Mouse (Mus musculus) MEL (cell line): Measurements from ENCODE around the gene Ankrd22.

Source experiments
- CTCF ChIP-seq, 3 experiments: IDR thresholded peaks in 2 of 3; conservative IDR thresholded peaks in 1 of 3; 2 replicates each; pipeline ENCODE4 v1.5.1; 2011 to 2012; ENCODE audit warnings: low read length in 3 of 3, low read depth in 2 of 3, mild to moderate bottlenecking in 2 of 3, improper control_type of control experiment in 1 of 3, inconsistent platforms in 1 of 3, mixed read lengths in 1 of 3, moderate library complexity in 1 of 3; ENCODE audit not compliant: control insufficient read depth in 1 of 3, insufficient read depth in 1 of 3, poor library complexity in 1 of 3, severe bottlenecking in 1 of 3
- E2F4 ChIP-seq: IDR thresholded peaks from 2 replicates; pipeline ENCODE4 v1.6.1; 2011; ENCODE audit warnings: low read depth, low read length, improper control_type of control experiment, borderline replicate concordance
- EP300 ChIP-seq, 2 experiments: IDR thresholded peaks; 2 replicates each; pipeline ENCODE4 v1.6.1; 2011; ENCODE audit warnings: improper control_type of control experiment in 2 of 2, low read length in 2 of 2, low read depth in 1 of 2, mild to moderate bottlenecking in 1 of 2
- MYC ChIP-seq: IDR thresholded peaks from 2 replicates; pipeline ENCODE4 v1.6.1; 2011; ENCODE audit warnings: low read depth, mild to moderate bottlenecking, low read length, improper control_type of control experiment, moderate library complexity
- POLR2A ChIP-seq, 2 experiments: IDR thresholded peaks; 2 replicates each; pipeline ENCODE4 v1.6.1; 2011 to 2012; ENCODE audit warnings: low read length in 2 of 2, mild to moderate bottlenecking in 2 of 2, control low read depth in 1 of 2, improper control_type of control experiment in 1 of 2, low read depth in 1 of 2, moderate library complexity in 1 of 2; ENCODE audit not compliant: control insufficient read depth in 1 of 2, insufficient read depth in 1 of 2, poor library complexity in 1 of 2
- SMC3 ChIP-seq: IDR thresholded peaks from 2 replicates; pipeline ENCODE4 v1.6.1; 2011; ENCODE audit warnings: low read depth, low read length, improper control_type of control experiment
- ZC3H11A ChIP-seq: IDR thresholded peaks from 2 replicates; pipeline ENCODE4 v1.6.1; 2012; ENCODE audit warnings: low read depth, mild to moderate bottlenecking, inconsistent platforms, low read length, improper control_type of control experiment
- ZMIZ1 ChIP-seq: IDR thresholded peaks from 2 replicates; pipeline ENCODE4 v1.6.1; 2012; ENCODE audit warnings: low read depth, mild to moderate bottlenecking, inconsistent platforms, low read length, improper control_type of control experiment, moderate library complexity

DNA sequence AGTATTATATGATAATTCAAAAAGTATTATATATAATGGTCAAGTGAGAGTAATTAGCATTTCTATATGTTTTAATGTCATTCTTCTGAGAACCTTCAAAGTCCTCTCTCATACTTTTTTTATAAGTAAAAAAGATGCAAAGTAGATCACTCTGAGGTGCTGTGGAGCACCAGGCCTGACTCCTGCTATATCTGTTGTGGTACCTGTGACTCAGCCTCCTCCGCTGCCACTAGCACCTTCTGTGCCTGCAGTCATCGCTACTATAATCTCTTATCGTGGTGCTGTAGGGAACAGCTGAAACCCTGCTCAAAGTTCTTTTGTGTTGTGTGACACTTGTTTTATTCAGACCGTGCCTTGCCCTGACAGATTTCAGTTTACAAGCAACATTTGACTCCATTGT is 533 bp upstream of the Ankrd22 start:
- TF ChIP-seq EP300 (IDR thresholded peaks at IDR 0.05; ENCODE audit: low read depth in 1 of 2, low read length in 2 of 2) (no peak), POLR2A (IDR thresholded peaks at IDR 0.05; ENCODE audit: control insufficient read depth in 1 of 2, insufficient read depth in 1 of 2, low read depth in 1 of 2, low read length in 2 of 2, poor library complexity in 1 of 2) (no peak), E2F4 (no peak), ZMIZ1 (no peak), MYC (no peak), CTCF (IDR thresholded peaks at IDR 0.05 in 2 of 3, conservative IDR thresholded peaks at IDR 0.05 in 1 of 3; ENCODE audit: control insufficient read depth in 1 of 3, insufficient read depth in 1 of 3, low read depth in 2 of 3, low read length in 3 of 3, poor library complexity in 1 of 3, severe bottlenecking in 1 of 3) (no peak), SMC3 (no peak), ZC3H11A (no peak)
